Mouse (Mus musculus): Measurements from ENCODE around the gene Prkag2.
"Not testable (repeated sequence)": the region's sequence is repeated elsewhere in the genome, so short reads cannot be mapped to it uniquely, and the experiment has no call there.

The Prkag2 gene

DNA sequence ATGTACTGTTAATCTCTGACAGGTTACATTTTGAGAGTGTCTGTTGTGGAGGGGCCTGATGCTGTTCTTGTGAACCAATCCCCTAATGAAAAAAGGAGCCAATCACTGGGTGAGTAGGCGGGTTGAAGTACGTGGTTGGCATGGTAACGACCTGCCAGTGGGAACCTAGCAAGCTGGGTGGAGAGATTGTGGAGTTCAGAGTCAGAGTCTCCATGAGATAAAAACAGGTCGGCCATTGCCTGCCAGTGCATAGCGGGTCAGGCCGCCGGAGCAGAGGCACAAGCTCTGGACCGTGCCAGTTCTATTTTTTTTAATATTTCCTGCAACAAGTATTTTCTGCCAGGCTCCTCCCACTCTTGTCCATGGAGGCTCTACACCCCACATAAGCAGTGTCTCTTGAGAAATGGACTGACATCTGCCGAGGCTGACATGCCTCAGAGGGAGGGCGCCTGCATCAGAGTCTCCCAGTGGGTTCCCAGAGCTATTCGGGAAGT is 230.6 kb downstream of the Prkag2 start:
- no peak for DNase-seq (ENCODE audit: low read depth)

DNA sequence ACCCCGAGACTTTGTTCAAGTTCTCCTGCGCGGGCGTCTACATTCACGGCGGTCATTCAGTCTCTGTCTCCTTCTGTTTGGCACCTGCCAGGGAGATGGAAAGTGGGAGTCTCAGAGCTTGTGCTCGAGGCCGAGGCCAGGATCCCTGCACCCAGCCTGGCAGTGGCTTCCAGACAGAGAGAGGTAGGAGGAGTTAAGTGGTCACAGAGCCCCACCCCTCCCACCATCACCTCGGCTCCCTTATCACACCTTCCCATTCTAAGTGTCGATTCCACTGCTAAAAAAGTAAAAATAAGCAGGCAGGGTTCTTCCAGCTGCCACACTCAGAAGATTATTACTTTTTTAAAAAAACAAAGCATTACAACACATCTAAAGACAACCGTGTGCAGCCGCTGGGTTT is 236.6 kb downstream of the Prkag2 start:
- DNase-seq (ENCODE audit: low read depth) = no peak

- no peak for DNase-seq (ENCODE audit: low read depth)
Measured at GRCm38 (mm10) chr5:24861449-24861930, 239.0 kb downstream of the Prkag2 start.

GRCm38 (mm10) chr5:24860635-24861448 is 239.6 kb downstream of the Prkag2 start:
- DNase-seq (ENCODE audit: low read depth) = peak; percentile 59

DNA sequence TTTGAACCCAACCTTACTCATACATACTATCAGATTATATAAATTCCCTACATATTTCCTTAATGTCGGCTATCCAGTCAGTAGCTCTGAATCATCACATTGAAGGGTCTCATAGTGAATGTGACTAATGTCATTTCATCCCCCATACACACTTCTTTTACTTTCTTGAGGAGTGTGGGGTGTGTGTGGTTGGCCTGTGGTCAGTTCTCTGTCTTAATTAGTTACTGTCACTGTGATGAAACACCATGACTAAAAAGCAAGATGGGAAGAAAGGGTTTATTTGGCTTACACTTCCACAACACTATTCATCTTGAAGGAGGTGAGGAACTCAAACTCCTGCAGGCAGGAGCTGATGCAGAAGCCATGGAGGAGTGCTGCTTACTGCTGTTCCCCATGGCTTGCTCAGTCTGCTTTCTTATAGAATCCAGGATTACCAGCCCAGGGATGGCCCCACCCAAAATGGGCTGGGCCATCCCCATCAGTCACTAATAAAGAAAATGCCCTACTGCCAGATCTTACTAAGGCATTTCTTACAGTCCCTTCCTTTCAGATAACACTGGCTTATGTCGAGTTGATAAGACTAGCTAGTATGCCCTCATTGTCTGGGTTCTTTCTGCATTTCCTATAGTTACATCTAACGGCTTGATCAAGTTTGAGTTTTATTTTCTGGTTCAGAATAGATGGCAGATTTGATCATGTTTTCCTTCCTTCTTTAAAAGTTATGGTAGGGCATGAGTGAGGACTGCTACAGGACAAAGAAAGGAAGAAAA is 240.5 kb downstream of the Prkag2 start:
- no peak for DNase-seq (ENCODE audit: low read depth)

DNA sequence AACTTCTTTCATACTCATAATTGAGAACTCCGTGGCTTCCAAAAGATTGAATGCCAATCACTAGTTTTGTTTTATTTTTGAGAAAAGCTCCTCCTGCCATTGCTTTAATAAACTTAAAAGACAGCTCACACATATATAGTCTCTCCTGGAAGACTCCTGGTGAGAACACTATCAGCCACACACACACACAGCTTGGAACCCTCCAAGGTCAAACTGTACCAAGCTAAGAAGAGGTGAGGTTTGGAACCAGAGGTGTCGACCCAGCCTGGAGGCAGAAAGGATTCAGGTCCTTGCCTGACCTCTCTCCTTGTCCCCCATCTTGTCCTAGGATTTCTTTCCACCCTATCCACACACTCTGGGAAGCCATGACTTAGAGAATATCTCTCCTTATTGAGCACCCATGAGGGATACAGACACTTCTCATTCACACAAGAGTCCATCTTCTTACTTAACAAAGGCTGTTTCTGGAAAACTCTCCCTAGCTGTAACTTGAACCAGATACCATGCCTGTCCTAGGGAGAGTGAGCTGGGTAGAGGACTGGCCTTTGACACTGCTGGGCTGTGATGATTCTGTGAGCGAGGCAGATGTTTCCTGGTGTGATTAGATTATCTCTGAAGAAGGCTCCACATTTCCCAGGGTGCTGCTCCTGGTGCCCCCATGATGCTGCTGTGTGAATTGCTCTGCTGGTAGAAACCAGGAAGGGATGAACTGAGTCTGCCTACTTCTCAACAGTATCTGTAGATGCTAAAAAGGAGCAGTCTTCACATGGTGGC is 245.4 kb downstream of the Prkag2 start:
- DNase-seq (ENCODE audit: low read depth) = no peak

DNA sequence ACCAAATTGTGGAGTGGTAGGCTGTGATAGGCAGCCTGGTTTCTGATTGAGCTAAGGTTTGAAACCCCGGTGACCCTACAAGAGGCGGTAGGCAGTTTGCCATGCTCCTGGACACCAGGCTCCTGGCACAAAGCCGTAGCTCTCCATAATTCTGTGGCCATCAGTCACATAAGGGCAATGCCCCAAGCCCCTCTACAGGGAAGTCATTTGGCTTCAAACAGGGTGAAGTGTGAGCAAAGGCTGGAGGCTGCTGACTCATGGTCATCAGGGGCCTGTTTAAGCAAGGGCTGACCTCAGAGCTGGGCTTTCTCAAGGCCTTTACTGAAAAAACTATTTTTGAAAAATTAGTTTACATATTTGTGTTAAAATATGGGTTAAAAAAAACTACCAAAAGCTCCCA is 246.2 kb downstream of the Prkag2 start:
- DNase-seq (ENCODE audit: low read depth) = no peak

- DNase-seq (ENCODE audit: low read depth) = not testable (repeated sequence)
Measured at GRCm38 (mm10) chr5:24848261-24848660, 252.2 kb downstream of the Prkag2 start.

DNA sequence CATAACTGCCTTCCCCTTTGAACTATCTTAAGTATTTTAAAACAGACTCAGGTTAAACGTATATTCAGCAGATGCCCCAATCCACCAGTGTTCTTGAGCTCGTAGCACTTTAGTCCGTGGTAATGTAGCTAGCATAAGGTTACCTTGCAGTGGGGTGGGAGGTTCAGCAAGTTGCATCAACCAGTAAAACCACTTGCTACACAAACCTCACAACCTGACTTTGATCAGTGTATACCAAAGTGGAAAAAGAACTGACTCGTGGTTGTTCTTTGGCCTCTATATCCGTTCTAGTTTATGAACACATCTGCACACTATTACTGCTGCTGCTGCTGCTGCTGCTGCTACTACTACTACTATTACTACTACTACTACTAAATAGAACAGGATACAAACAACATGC is 256.6 kb downstream of the Prkag2 start:
- no peak for DNase-seq (ENCODE audit: low read depth)

GRCm38 (mm10) chr5:24843103-24843475 is 257.4 kb downstream of the Prkag2 start:
- no peak for DNase-seq (ENCODE audit: low read depth)

DNA sequence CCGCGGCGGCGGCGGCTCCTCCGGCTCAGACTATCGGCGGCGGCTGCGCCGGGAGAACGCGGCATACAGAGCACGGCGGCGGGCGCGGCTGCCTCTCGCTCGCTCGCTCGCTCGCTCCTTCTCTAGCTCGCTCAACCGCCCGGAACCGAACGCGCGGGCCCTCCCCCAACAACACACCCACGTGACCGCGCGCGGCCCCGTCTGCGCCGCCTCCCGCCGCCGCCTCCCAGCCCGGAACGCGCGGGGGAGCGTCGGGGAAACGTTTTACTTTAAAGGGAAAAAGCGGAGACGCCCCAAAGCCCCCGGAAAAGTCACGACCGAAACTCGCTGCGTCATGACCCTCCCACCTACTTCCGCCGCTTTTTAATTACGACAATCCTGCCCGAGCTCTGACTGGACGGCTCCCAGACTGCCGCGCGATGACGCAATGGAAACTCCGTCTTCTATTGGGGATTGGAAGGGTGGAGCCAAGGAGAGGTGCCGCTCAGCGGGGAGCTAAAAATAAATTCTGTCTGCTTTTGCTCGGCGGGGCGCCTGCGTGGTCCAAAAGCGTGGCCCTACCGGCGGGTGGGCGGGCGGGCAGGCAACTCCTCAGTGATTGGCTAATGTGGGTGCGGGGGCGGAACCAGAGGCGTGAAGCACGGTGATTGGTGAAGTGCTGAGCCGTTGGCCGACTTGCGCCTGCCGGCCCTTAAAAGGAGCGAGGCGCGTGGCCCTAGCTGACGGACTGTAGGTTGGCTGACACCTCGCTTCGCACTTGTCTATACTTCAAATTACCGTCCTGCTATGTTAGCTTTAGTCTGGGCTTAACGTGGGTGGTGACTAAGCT is 258.0 kb downstream of the Prkag2 start, which contains the start of gene Rheb:
TSS of gene Rheb (minus strand) at position 351 of the 829 bp plus-strand sequence.
- peak; percentile 99 for DNase-seq (ENCODE audit: low read depth)

- no peak for DNase-seq (ENCODE audit: low read depth)
Measured at GRCm38 (mm10) chr5:24841662-24842273, 258.7 kb downstream of the Prkag2 start.

GRCm38 (mm10) chr5:24840975-24841431 is 259.4 kb downstream of the Prkag2 start:
- no peak for DNase-seq (ENCODE audit: low read depth)

DNA sequence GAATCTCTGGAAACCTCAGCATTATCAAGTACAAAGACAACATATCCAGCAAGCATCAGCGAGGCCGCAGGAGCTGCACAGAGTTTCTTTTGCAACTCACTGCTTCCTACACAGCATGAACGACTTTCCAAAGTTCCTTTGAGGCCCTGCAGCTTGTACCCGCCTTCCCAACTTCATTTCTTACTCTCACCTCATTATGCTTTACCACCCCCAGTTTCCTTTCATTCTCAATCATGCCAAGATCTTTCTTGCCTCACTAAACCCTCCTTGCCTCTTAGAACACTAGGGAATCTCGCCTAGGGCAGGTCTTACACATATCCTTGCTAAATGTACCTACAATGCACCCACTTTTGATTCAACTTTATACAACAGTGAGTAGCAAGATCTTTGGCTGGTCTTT is 266.0 kb downstream of the Prkag2 start:
- DNase-seq (ENCODE audit: low read depth) = no peak

DNA sequence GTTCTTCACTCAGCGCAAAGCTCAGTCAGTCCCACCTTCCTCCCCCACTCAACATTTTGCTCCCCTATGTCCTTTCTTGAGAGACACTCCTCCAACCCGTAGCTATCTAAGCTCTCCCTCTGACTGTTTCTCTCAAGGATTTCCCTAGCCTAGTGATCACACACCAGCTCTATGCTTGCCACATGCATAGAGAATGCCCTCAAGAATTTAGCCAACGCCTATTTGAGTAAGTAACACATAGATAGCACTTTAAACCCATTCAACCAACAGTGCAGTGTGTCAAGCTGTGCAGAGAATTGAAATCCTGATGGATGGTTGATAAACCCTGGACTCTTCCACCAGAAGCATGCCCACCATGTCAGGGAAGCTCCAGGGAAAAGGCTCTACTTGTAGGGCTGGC is 268.5 kb downstream of the Prkag2 start:
- DNase-seq (ENCODE audit: low read depth) = no peak

DNA sequence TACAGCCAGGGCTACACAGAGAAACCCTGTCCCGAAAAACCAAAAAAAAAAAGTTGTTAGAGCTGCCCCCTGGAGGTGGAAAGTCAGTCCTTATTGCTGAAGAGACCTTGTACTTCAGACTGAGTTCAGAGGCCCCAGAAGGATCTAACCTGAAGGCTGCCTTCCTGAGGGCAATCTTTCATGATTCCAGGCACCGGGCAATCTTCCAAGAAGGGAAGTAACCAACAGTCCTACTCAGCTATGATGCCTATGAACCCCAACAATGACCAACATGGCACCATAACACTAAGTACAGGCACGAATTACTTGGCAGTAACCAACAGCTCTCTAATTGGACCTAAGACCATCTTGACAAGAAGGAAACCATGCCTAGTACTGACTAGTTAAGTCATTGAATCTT is 272.0 kb downstream of the Prkag2 start:
- no peak for DNase-seq (ENCODE audit: low read depth)

DNA sequence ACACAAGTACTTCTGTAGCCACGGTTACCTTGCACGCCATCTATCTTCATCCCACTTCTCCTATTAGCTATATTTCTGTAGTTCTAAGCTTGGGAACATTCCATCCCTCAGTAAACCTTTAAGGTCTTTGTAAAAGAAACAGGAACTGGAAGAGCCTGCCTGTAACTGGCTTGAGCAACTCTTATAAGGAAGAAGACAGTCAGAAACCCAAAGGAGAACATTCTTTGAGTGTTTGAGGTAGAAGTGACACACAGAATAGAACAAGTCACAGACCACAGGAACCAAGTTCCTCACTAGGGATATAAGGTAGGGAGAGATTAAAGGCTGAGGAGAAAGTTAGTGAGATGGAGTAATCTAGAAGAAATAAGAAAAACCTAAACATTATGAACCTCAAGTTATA is 273.3 kb downstream of the Prkag2 start:
- no peak for DNase-seq (ENCODE audit: low read depth)

- no peak for DNase-seq (ENCODE audit: low read depth)
Measured at GRCm38 (mm10) chr5:24826056-24826770, 274.2 kb downstream of the Prkag2 start.

GRCm38 (mm10) chr5:24825365-24826055 is 274.9 kb downstream of the Prkag2 start:
- DNase-seq (ENCODE audit: low read depth) = no peak
